Mouse (Mus musculus) MEL (cell line): ENCODE measurements around the gene Nell2. TPM values are rescaled to one million over a fixed set of nuclear protein-coding genes. Genes with fewer than 3 reads are reported as not detected.

Source experiments
- DNase-seq: peaks from one replicate; pipeline ENCODE4 v3.0.0; 2011; ENCODE audit warnings: low read depth, low spot score
- H3K27ac ChIP-seq: 2 replicates; pipeline ENCODE4 v1.5.1; 2012; ENCODE audit warnings: low read depth, mild to moderate bottlenecking, control low read depth, low read length, moderate library complexity; ENCODE audit not compliant: control insufficient read depth
- H3K27me3 ChIP-seq, 2 experiments: fragments of 150-350 bp in 1 of 2; sonication (generic) in 1 of 2; 2 replicates each; pipeline ENCODE4 v1.6.1; 2012; ENCODE audit warnings: low read length in 2 of 2, mild to moderate bottlenecking in 2 of 2, improper control_type of control experiment in 1 of 2, moderate library complexity in 1 of 2; ENCODE audit not compliant: insufficient read depth in 2 of 2, control insufficient read depth in 1 of 2
- H3K36me3 ChIP-seq, 2 experiments: 2 replicates each; pipeline ENCODE4 v1.6.1; 2012 to 2014; ENCODE audit warnings: low read length in 2 of 2, improper control_type of control experiment in 1 of 2, inconsistent platforms in 1 of 2, mild to moderate bottlenecking in 1 of 2; ENCODE audit not compliant: insufficient read depth in 2 of 2, control insufficient read depth in 1 of 2
- H3K4me1 ChIP-seq, 2 experiments: fragments of 150-350 bp in 1 of 2; sonication (generic) in 1 of 2; 2 replicates each; pipeline ENCODE4 v1.6.1; 2012; ENCODE audit warnings: low read length in 2 of 2, improper control_type of control experiment in 1 of 2, mild to moderate bottlenecking in 1 of 2; ENCODE audit not compliant: insufficient read depth in 2 of 2, control insufficient read depth in 1 of 2
- H3K4me3 ChIP-seq, 2 experiments: fragments of 150-350 bp in 1 of 2; sonication (generic) in 1 of 2; 2 replicates each; pipeline ENCODE4 v1.5.1; 2012; ENCODE audit warnings: low read depth in 2 of 2, low read length in 2 of 2, mild to moderate bottlenecking in 2 of 2, moderate library complexity in 2 of 2, control low read depth in 1 of 2, improper control_type of control experiment in 1 of 2; ENCODE audit not compliant: control insufficient read depth in 1 of 2, insufficient read depth in 1 of 2
- H3K79me2 ChIP-seq: 2 replicates; pipeline ENCODE4 v1.6.1; 2012; ENCODE audit warnings: mild to moderate bottlenecking, low read length, moderate library complexity; ENCODE audit not compliant: control insufficient read depth, poor library complexity, insufficient read depth
- H3K9ac ChIP-seq: 2 replicates; pipeline ENCODE4 v1.6.1; 2012; ENCODE audit warnings: low read depth, mild to moderate bottlenecking, control low read depth, low read length, moderate library complexity; ENCODE audit not compliant: control insufficient read depth, poor library complexity, severe bottlenecking
- H3K9me3 ChIP-seq: fragments of 150-350 bp; sonication (generic); replicated peaks from 2 replicates; pipeline ENCODE4 v1.6.1; 2012; ENCODE audit warnings: mild to moderate bottlenecking, low read length, improper control_type of control experiment, moderate library complexity; ENCODE audit not compliant: insufficient read depth
- CHD1 ChIP-seq: IDR thresholded peaks from 2 replicates; pipeline ENCODE4 v1.6.1; 2012; ENCODE audit warnings: low read depth, mild to moderate bottlenecking, inconsistent platforms, low read length, improper control_type of control experiment
- CHD2 ChIP-seq: IDR thresholded peaks from 2 replicates; pipeline ENCODE4 v1.6.1; 2011; ENCODE audit warnings: low read length, improper control_type of control experiment
- E2F4 ChIP-seq: IDR thresholded peaks from 2 replicates; pipeline ENCODE4 v1.6.1; 2011; ENCODE audit warnings: low read depth, low read length, improper control_type of control experiment, borderline replicate concordance
- ELF1 ChIP-seq: IDR thresholded peaks from 2 replicates; pipeline ENCODE4 v1.6.1; 2014; ENCODE audit warnings: low read depth, mild to moderate bottlenecking, inconsistent platforms, low read length, improper control_type of control experiment, moderate library complexity
- EP300 ChIP-seq, 2 experiments: IDR thresholded peaks; 2 replicates each; pipeline ENCODE4 v1.6.1; 2011; ENCODE audit warnings: improper control_type of control experiment in 2 of 2, low read length in 2 of 2, low read depth in 1 of 2, mild to moderate bottlenecking in 1 of 2
- ETS1 ChIP-seq: IDR thresholded peaks from 2 replicates; pipeline ENCODE4 v1.6.1; 2012; ENCODE audit warnings: low read depth, mild to moderate bottlenecking, inconsistent platforms, low read length, improper control_type of control experiment, moderate library complexity
- GATA1 ChIP-seq: IDR thresholded peaks from 2 replicates; pipeline ENCODE4 v1.6.1; 2011; ENCODE audit warnings: low read depth, low read length, improper control_type of control experiment
- HCFC1 ChIP-seq: IDR thresholded peaks from 2 replicates; pipeline ENCODE4 v1.6.1; 2012; ENCODE audit warnings: low read depth, mild to moderate bottlenecking, inconsistent platforms, low read length, improper control_type of control experiment, moderate library complexity
- MAX ChIP-seq: IDR thresholded peaks from 2 replicates; pipeline ENCODE4 v1.6.1; 2011; ENCODE audit warnings: low read length, improper control_type of control experiment
- MEF2A ChIP-seq: IDR thresholded peaks from 2 replicates; pipeline ENCODE4 v1.6.1; 2014; ENCODE audit warnings: low read depth, mild to moderate bottlenecking, inconsistent platforms, low read length, improper control_type of control experiment; ENCODE audit not compliant: poor library complexity, insufficient replicate concordance, severe bottlenecking; ENCODE audit errors: extremely low read depth
- MXI1 ChIP-seq: IDR thresholded peaks from 2 replicates; pipeline ENCODE4 v1.6.1; 2011; ENCODE audit warnings: mild to moderate bottlenecking, low read depth, low read length, improper control_type of control experiment
- NRF1 ChIP-seq: IDR thresholded peaks from 2 replicates; pipeline ENCODE4 v1.6.1; 2014; ENCODE audit warnings: low read depth, mild to moderate bottlenecking, inconsistent platforms, low read length, improper control_type of control experiment, moderate library complexity; ENCODE audit not compliant: poor library complexity, insufficient read depth, severe bottlenecking
- POLR2A ChIP-seq, 2 experiments: IDR thresholded peaks; 2 replicates each; pipeline ENCODE4 v1.6.1; 2011 to 2012; ENCODE audit warnings: low read length in 2 of 2, mild to moderate bottlenecking in 2 of 2, control low read depth in 1 of 2, improper control_type of control experiment in 1 of 2, low read depth in 1 of 2, moderate library complexity in 1 of 2; ENCODE audit not compliant: control insufficient read depth in 1 of 2, insufficient read depth in 1 of 2, poor library complexity in 1 of 2
- POLR2AphosphoS2 ChIP-seq: IDR thresholded peaks from 2 replicates; pipeline ENCODE4 v1.6.1; 2011; ENCODE audit warnings: low read length, improper control_type of control experiment
- RAD21 ChIP-seq: IDR thresholded peaks from 2 replicates; pipeline ENCODE4 v1.6.1; 2011; ENCODE audit warnings: mild to moderate bottlenecking, low read depth, low read length, improper control_type of control experiment
- RCOR1 ChIP-seq: IDR thresholded peaks from 2 replicates; pipeline ENCODE4 v1.6.1; 2012; ENCODE audit warnings: low read depth, mild to moderate bottlenecking, inconsistent platforms, low read length, improper control_type of control experiment
- SIN3A ChIP-seq: IDR thresholded peaks from 2 replicates; pipeline ENCODE4 v1.6.1; 2012; ENCODE audit warnings: low read length, improper control_type of control experiment, inconsistent platforms
- TAL1 ChIP-seq: IDR thresholded peaks from 2 replicates; pipeline ENCODE4 v1.6.1; 2012; ENCODE audit warnings: mild to moderate bottlenecking, inconsistent platforms, low read length, moderate library complexity, mixed read lengths
- TCF12 ChIP-seq: IDR thresholded peaks from 2 replicates; pipeline ENCODE4 v1.6.1; 2014; ENCODE audit warnings: low read depth, mild to moderate bottlenecking, inconsistent platforms, low read length, improper control_type of control experiment, moderate library complexity
- UBTF ChIP-seq: IDR thresholded peaks from 2 replicates; pipeline ENCODE4 v1.6.1; 2012; ENCODE audit warnings: low read depth, mild to moderate bottlenecking, inconsistent platforms, low read length, improper control_type of control experiment, moderate library complexity, borderline replicate concordance; ENCODE audit not compliant: insufficient read depth
- USF2 ChIP-seq, 2 experiments: IDR thresholded peaks; 2 replicates each; pipeline ENCODE4 v1.6.1; 2011 to 2012; ENCODE audit warnings: improper control_type of control experiment in 2 of 2, low read length in 2 of 2, borderline replicate concordance in 1 of 2, inconsistent platforms in 1 of 2, low read depth in 1 of 2, mild to moderate bottlenecking in 1 of 2; ENCODE audit not compliant: insufficient read depth in 1 of 2
- ZC3H11A ChIP-seq: IDR thresholded peaks from 2 replicates; pipeline ENCODE4 v1.6.1; 2012; ENCODE audit warnings: low read depth, mild to moderate bottlenecking, inconsistent platforms, low read length, improper control_type of control experiment
- ZKSCAN1 ChIP-seq: IDR thresholded peaks from 2 replicates; pipeline ENCODE4 v1.6.1; 2012; ENCODE audit warnings: low read depth, mild to moderate bottlenecking, inconsistent platforms, low read length, improper control_type of control experiment, moderate library complexity
- ZMIZ1 ChIP-seq: IDR thresholded peaks from 2 replicates; pipeline ENCODE4 v1.6.1; 2012; ENCODE audit warnings: low read depth, mild to moderate bottlenecking, inconsistent platforms, low read length, improper control_type of control experiment, moderate library complexity
- polyA plus RNA-seq, 2 experiments: library from polyadenylated mRNA; stranded (reverse) in 1 of 2; unstranded in 1 of 2; fragments of >175 nt in 1 of 2; fragments of >200 nt in 1 of 2; gene quantifications; 2 replicates each; pipeline versions ENCODE4 v1.2.1 to v1.2.4; 2012; ENCODE audit warnings: low replicate concordance in 2 of 2, low read depth in 1 of 2; ENCODE audit not compliant: insufficient read length in 2 of 2, insufficient read depth in 1 of 2, missing spikeins in 1 of 2
- total RNA-seq: library from RNA; depleted of rRNA; stranded (reverse); fragments of 300-350 nt; gene quantifications from 2 replicates; pipeline ENCODE4 v1.2.3, GENCODE M21; 2012

The Nell2 gene
- total and polyA plus RNA-seq, 3 experiments, result not detected

DNA sequence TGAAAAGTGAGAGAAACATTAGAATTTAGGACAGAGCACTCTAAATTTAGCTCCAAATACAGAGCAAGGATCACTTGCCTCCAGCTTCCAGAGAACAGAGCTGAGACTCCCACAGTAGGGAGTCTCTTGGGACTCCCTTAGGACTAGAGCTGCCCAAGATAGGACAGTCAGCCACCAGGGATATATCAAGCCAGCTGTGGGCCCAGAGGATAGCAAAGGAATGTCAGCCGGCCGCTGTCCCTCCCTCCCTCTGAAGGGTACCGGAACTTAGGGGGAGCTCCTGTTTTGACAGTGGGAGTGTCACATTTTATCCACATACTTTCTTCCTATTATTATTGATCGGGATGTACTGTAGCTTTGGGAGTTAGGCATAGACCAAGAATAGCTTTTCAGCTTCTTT lies 319.2 kb downstream of the Nell2 start:
- TF ChIP-seq EP300 (IDR thresholded peaks at IDR 0.05; ENCODE audit: low read depth in 1 of 2, low read length in 2 of 2) (no peak), ELF1 (no peak), ETS1 (no peak), UBTF (no peak), ZKSCAN1 (no peak), MEF2A (no peak), GATA1 (no peak), POLR2A (IDR thresholded peaks at IDR 0.05; ENCODE audit: control insufficient read depth in 1 of 2, insufficient read depth in 1 of 2, low read depth in 1 of 2, low read length in 2 of 2, poor library complexity in 1 of 2) (no peak), RCOR1 (no peak), ZC3H11A (no peak), USF2 (IDR thresholded peaks at IDR 0.05; ENCODE audit: borderline replicate concordance in 1 of 2, insufficient read depth in 1 of 2, low read depth in 1 of 2, low read length in 2 of 2) (no peak), SIN3A (no peak), CHD1 (no peak), RAD21 (no peak)
- TF ChIP-seq, all 39 proteins: peak for 0

DNA sequence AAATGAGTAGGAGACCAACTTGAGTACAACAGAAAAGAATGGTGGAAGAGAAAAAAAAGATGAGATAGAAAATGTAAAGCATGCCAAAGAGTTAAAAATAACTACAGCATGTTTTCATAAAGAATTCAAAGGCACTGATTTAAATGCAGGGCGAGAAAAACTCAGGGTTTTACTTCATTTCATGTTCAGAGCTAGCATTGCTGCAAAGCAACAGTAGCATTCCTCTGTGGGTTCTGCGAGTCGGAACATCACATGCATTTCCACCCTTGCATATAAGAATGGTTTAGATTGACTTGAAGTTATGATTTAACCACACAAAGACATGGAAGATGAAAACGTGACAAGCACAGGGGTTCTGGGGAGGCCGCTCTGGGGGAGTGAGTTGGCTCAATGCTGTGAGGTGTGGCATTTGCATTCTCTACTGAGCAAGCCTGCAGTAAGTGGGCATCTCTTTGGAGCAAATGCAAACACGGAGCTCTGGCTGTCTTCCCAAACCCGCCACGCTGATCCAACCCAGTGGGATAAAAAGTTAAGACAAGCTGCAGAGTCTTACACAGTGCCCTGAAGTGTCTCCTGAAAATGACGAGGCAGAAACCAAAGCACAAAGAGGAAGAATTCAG lies 334.6 kb downstream of the Nell2 start:
- Histone ChIP-seq H3K4me1 (no peaks in the 10 kb centered on the region), H3K79me2 (no peaks in the 10 kb centered on the region), H3K36me3 (no peaks in the 10 kb centered on the region), H3K27me3 (no peaks in the 10 kb centered on the region), H3K4me3 (no peak overlapping the region), H3K9ac (no peak overlapping the region), H3K9me3 (no peaks in the 10 kb centered on the region), H3K27ac (no peak overlapping the region)
- no peak for DNase-seq
- TF ChIP-seq ZMIZ1 (no peak), ZC3H11A (no peak), GATA1 (no peak), MAX (no peak), E2F4 (no peak), CHD2 (no peak), MXI1 (no peak), HCFC1 (no peak), TAL1 (no peak), ZKSCAN1 (no peak), TCF12 (no peak), NRF1 (no peak), POLR2AphosphoS2 (no peak)

More for the DNA sequence above, 319.2 kb downstream of the Nell2 start:
- Histone ChIP-seq H3K27ac (no peak overlapping the region), H3K9me3 (no peaks in the 10 kb centered on the region; the same call in 1 of the 2 replicates), H3K27me3 (no peaks in the 10 kb centered on the region), H3K4me3 (no peak overlapping the region), H3K9ac (no peak overlapping the region), H3K4me1 (no peaks in the 10 kb centered on the region), H3K79me2 (no peaks in the 10 kb centered on the region), H3K36me3 (no peaks in the 10 kb centered on the region)
- DNase-seq, result no peak
